Mouse (Mus musculus): ENCODE results near the gene Padi2. TPM values are rescaled to one million over a fixed set of nuclear protein-coding genes. Genes with fewer than 3 reads are reported as not detected.

The Padi2 gene
- total and polyA plus RNA-seq, 3 experiments, result 1.7 to 13.8 (median 10.5) TPM

GRCm38 (mm10) chr4:140919974-140920836, 14.1 kb downstream of the Padi2 start:
- no peak for DNase-seq

- no peak for DNase-seq
These were observed 16.4 kb downstream of the Padi2 start for GRCm38 (mm10) chr4:140922508-140922907.

- DNase-seq, result no peak
These were observed 19.5 kb downstream of the Padi2 start for GRCm38 (mm10) chr4:140925648-140926047.

DNA sequence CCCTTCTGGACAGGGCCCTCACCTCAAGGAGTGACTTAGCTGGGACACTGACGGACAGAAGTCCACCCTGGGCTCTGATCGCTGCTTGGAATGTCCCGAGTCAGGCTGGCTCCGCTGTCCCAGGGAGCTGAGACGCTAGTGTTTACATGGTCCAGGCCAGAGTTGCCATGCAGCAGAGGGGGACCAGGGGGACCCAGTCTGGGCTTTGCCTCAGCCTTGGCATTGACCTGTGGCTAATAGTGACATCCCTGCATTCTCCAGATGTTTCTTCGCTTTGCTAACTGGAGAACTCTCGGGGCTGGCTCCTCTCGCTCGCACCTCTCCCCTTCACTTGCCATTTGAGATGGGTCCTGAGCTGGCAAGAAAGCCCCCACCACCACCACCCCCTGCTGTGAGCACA, 22.2 kb downstream of the Padi2 start:
- DNase-seq, result no peak

DNA sequence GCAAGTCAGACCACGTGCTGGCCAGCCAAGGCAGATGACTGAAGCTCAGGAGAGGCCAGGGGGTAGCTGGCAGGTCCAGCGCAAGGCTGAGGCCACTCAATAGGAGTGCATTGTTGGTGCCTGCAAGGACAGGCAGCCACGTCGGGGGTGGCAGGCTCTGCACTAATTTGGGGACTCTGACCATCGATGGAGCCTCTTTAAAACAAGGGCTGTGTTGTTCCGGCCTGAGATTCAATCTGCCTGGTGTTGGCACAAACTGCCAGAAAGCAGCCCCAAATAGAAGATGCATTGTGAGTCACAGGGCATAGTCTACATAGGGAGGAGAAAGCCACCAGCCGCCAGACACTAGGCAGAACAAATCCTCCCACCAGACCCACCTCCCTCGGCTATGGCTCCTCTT, 23.6 kb downstream of the Padi2 start:
- no peak for DNase-seq

DNA sequence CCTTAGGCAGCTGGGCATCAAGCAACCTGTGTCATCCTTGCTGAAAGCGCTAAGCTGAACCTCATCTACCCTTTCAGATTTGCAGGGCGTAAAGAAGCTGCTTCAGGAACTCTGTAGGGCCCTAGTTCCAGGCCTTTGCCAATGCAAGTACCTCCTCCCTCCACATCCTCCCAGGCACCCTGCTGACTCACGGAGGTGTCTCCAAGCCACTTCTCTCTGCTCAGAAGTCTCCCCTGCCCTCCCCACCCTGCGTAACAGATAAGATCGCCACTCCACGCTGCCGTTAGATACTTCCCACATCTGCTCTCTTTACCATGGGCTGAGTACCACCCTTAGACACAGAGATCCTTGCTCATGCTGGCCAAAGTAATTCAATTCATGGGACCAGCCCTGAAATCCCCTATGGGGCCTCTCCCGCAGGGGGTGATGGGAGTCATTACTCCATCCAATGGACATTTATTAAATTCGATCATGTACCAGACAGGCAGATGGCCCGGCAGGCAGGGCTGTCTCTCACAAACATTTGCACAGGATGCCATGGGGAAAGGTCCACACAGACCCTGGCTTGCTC, 24.8 kb downstream of the Padi2 start:
- DNase-seq, result no peak

GRCm38 (mm10) chr4:140935643-140936042, 29.5 kb downstream of the Padi2 start:
- DNase-seq, result no peak

DNA sequence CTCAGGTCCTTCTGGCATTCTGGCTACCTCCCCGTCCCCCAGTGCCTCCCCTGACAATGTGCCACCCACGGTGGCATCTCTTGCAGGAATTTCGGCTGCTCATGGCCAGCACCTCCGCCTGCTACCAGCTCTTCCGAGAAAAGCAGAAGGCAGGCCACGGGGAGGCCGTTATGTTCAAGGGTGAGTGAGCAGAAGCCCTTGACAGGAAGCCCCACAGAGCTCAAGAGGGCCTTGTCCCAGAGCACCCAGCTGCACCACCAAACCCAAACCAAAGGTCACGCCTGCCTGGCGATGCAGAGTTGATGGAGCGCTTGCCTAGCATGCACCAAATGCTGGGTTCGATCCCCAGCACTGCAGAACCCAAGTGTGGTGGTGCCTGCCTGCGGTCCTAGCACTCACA, 38.2 kb downstream of the Padi2 start:
- DNase-seq, result no peak

DNA sequence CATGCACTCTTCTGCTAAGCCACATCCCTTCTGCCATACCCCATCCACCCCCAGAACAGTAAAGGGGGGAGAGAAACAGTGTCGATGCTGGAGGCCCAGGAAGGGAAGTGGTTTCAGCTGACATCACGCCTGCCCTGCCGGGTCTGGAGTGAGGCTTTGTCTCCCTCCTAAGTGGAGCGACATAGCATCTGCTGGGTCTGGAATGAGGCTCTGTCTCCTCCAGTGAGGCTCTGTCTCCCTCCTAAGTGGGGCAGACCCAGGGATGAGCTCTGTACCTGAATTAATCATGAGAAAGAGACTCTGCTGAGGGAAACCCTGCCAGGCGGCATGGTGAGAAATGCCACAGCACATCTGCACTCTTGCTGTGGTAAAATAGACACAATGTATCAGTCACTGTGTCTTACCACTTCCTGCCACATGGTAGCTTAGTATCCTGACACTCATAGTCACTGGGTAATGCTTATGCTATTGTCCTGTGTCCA, 38.9 kb downstream of the Padi2 start:
- no peak for DNase-seq

GRCm38 (mm10) chr4:140945571-140945970, 39.4 kb downstream of the Padi2 start:
- DNase-seq, result no peak

- no peak for DNase-seq
These were observed 39.9 kb downstream of the Padi2 start for GRCm38 (mm10) chr4:140946048-140946447.

GRCm38 (mm10) chr4:140946580-140947205, 40.5 kb downstream of the Padi2 start:
- DNase-seq, result no peak

DNA sequence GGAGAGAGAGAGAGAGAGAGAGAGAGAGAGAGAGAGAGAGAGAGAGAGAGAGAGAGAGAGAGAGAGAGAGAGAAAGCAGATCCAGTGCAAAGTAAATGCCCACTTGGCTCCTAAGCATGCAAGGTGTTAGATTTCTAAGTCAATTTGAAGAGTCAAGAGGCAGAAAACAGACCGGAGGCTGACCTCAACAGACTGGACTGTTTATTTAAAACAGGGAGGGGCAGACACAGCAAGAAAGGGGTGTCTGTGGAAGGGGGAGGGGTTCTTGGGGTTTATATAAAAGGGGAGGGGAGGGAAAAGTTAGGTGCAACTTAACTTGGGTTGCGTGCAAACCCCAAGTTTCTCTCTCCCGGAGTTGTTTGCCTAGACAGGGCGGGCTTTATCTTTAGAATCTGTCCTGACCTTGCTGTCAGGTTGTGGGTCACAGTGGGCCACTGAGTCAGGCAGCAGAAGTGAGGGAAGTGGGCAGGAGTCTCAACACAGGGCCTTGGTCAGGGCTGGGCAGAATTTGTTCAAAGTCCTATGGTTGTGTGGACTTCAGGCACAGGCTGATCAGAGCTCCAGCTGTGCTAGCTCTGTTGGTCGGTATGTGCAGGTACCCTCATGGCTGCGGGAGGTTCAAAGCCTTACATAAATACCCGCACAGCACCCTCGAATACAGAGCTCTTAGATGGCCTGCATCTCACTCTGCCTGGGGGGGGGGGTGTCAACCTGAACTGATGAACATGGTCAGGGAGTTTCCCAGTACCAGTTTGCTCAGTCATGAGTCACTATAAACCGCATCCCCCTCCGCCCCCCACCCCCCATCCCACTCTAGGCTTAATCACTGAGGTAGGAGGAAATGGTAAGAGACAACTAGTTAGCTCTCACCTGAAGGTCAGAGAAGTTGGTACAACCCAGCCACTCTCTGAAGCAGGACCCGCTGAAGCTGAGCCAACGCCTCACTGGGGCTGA, 41.6 kb downstream of the Padi2 start:
- DNase-seq, result no peak

DNA sequence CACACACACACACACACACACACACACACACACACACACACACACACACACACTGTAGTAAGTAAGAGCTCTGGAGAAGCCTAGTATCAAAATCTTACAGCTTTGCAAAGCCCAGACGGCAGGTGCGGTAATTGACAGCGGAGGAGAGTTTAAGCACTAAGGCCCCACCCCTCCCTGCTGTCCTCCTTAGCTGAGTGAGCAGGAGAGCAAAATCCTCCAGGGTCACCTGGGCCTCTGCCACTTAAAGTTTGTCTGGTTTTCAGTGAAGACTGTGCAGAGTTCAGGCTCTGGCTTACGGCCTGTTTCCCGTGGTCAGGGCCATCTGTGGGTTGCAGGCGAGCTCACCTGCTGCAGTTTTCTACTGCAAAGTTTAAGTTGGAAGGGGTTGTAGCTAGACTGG, 42.3 kb downstream of the Padi2 start:
- no peak for DNase-seq

DNA sequence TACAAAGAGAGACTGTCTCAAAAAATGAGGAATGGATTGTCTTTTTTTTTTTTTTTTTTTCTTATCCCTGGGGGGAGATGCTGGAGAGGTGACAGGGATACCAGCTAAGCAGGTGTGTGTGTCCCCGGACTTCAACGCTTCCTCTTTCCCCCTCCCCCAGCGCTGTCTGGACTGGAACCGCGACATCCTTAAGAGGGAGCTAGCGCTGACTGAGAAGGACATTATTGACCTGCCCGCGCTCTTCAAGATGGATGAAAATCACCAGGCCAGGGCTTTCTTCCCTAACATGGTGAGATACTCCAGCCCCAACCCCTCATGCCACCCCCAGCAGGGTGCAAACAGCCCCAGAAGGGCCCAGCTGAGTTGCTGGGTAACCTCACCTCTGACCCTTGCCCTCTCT, 42.9 kb downstream of the Padi2 start:
- no peak for DNase-seq

GRCm38 (mm10) chr4:140949616-140950015, 43.5 kb downstream of the Padi2 start:
- DNase-seq, result no peak

- DNase-seq, result no peak
These were observed 44.4 kb downstream of the Padi2 start for GRCm38 (mm10) chr4:140950574-140950973.

DNA sequence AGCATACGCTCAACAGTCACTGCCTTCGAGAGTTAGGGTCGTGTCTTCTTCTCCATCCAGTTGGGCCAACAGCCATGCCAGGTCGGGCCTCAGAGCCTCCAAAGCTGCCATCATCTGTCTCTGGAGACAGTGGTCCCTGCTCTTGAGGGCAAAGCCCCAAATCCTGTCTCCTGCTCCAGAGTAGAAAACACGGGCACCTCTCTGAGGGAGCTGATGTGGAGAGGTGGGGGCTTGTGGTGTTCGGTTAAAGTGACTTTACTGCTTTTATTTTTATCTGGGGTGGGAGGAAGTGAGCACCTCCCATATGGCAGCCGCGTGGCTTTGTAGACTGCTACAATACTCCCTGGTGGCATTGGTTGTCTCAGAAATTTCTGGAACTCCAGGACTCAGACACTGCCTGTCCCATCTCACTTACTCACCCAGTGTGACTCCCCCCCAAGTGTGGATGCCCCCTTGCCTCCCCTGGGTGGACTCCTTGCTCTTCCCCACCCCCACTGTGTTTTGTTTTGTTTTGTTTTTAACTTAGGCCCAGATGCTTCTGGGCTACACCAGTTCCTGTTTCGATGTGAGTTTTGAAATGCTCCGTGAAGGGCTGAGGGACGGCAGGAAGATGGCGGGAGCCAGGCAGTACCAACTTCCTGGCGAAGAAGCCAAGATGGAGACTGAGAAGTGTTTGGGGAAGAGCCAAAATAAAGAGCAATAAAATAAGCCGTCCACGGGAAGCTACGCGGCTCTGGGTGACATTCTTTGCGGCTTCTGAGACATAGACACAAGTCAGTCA, 45.9 kb downstream of the Padi2 start:
- DNase-seq, result no peak

DNA sequence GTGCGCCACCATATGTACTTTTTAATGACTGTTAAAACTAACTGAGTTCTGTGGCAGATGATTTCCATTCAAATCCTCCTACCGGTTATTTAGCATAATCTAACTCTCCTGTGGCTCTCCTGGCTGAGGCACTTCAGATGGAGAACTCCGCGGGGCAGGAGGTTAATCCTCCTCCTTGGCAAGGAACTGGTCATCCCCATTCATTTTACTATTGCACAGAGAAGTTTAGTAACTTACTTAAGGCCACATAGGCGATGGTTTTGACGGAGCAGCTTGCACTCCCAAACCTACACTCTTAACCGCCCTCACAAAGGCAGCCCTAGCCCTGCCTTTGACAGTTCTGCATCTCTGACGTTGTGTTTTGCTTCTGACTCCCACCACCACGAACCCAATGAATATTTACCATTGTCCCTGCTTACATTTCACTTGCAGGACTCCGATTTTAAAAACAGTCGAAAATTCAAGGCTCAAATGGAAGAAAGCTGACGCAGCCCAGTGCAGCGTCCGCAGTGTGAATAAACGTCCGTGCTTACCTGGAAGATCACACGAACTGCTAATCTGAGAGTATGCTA, 51.1 kb downstream of the Padi2 start:
- no peak for DNase-seq

GRCm38 (mm10) chr4:140957725-140958124, 51.6 kb downstream of the Padi2 start:
- peak; percentile 79 for DNase-seq

DNA sequence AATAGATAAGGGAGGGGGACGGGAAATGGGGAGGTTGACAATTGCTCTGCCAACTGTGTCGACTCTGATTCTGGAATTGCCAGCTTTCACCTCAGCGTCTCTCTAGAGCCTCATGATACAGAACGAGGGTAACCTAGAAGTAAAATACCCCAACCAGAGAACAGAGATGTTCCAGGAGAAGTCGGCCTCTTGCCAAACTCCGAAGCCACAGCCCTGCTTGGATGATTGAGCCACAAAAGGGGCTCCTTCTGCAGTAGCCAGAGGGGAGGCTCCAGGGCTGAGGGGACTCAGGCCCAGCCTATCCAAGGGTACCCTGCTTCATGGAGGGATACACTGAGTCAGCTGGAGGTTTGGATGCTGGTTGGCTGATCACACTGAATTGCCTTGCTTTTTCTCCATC, 52.2 kb downstream of the Padi2 start:
- DNase-seq, result no peak

Data from adrenal gland, adult 2 months (tissue).